Mouse (Mus musculus) neural tube, embryonic 13.5 days (tissue): ENCODE data around the gene Eno1. TPM values are rescaled to one million over a fixed set of nuclear protein-coding genes. Genes with fewer than 3 reads are reported as not detected.
"Not testable (repeated sequence)": the region's sequence is repeated elsewhere in the genome, so short reads cannot be mapped to it uniquely, and the experiment has no call there.

ENCODE experiments used
- ATAC-seq: fragments of 200-750 bp; cut with Nextera tagmentation; 2 replicates; pipeline ENCODE4 v1.8.0; 2017; ENCODE audit warnings: low read depth, mild to moderate bottlenecking, moderate TSS enrichment, moderate library complexity
- H3K27ac ChIP-seq: fragments of 300-500 bp; sonication (generic); replicated peaks from 2 replicates; pipeline ENCODE4 v1.5.1; 2015; ENCODE audit warnings: moderate library complexity, mild to moderate bottlenecking, inconsistent platforms
- H3K27me3 ChIP-seq: fragments of 300-500 bp; sonication (generic); 2 replicates; pipeline ENCODE4 v1.6.1; 2015; ENCODE audit warnings: mild to moderate bottlenecking, inconsistent platforms
- H3K36me3 ChIP-seq: fragments of 300-500 bp; sonication (generic); 2 replicates; pipeline ENCODE4 v1.6.1; 2015; ENCODE audit warnings: mild to moderate bottlenecking, inconsistent platforms
- H3K4me1 ChIP-seq: fragments of 300-500 bp; sonication (generic); replicated peaks from 2 replicates; pipeline ENCODE4 v1.6.1; 2015; ENCODE audit warnings: inconsistent platforms
- H3K4me2 ChIP-seq: fragments of 300-500 bp; sonication (generic); 2 replicates; pipeline ENCODE4 v1.6.1; 2015; ENCODE audit warnings: inconsistent platforms, mild to moderate bottlenecking, moderate library complexity
- H3K4me3 ChIP-seq: fragments of 300-500 bp; sonication (generic); 2 replicates; pipeline ENCODE4 v1.5.1; 2015; ENCODE audit warnings: mild to moderate bottlenecking, inconsistent platforms
- H3K9ac ChIP-seq: fragments of 300-500 bp; sonication (generic); 2 replicates; pipeline ENCODE4 v1.6.1; 2015; ENCODE audit warnings: moderate library complexity, mild to moderate bottlenecking, inconsistent platforms
- H3K9me3 ChIP-seq: fragments of 300-500 bp; sonication (generic); 2 replicates; pipeline ENCODE4 v1.6.1; 2016; ENCODE audit warnings: inconsistent platforms
- WGBS: fragments of 180-500 bp; shearing (Covaris S2); methylation state at CpG from one replicate; pipeline ENCODE4 v1.1.7; 2015; 5-methylcytosine and 5-hydroxymethylcytosine counted together
- polyA plus RNA-seq: library from polyadenylated mRNA; unstranded; fragments of >200 nt; fragmentation: Nextera tagmentation; extraction: Ambion mirVana; gene quantifications from 2 replicates; pipeline ENCODE4 v1.2.1, GENCODE M21; 2015

Eno1 gene
- polyA plus RNA-seq, 1 experiment from 2014 or later = 1,151 TPM

DNA sequence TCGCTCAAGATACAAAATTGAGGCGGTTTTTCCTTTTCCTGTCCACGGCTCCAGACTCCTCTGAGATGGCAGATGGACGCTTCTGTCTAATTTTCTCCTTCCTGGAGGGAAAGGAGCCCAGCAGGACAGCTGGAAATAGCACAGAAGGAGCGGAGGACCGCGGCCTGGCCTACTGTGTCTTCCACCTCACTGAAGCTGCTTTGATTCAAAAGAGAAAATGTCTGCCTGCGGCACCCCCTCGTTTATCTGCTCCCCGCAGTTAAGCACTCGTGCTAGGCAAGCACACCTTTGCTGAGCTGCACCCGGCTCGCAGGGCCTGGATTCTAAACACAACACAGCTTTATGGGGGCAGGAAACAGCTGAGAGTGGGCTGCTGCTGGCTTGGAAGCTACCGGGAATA lies 21.9 kb downstream of the Eno1 start:
- Histone ChIP-seq H3K4me1 (peaks cover 43% of the 10 kb centered on the region), H3K9me3 (no peaks in the 10 kb centered on the region), H3K36me3 (no peaks in the 10 kb centered on the region), H3K9ac (peak overlapping the region; percentile 38), H3K27me3 (no peaks in the 10 kb centered on the region), H3K27ac (peak overlapping the region; percentile 49), H3K4me2 (no peak overlapping the region), H3K4me3 (no peak overlapping the region)
- no peak for ATAC-seq
- WGBS = 57% methylated on average over 14 of the region's 14 CpGs

DNA sequence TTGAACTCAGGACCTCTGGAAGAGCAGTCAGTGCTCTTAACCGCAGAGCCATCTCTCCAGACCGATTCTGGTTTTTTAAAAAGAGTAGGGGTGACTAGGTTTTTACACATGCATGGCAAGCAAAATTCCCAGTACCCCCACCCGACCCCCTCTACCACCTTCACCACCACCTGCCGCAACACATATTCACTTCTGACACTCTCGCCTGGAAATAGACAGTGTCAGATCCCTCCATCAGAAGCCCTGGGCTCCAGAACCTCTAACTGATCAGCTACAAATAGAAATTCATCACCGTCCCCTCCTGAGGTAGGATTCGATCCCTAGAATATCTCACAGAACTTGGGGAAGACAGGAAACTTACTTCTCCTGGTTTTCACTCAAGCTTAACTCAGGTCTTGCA lies 23.1 kb downstream of the Eno1 start:
- H3K9me3 ChIP-seq = no peaks in the 10 kb centered on the region
- no peak overlapping the region for H3K27ac ChIP-seq
- ATAC-seq = no peak
- H3K4me3 ChIP-seq = no peak overlapping the region
- no peaks in the 10 kb centered on the region for H3K36me3 ChIP-seq
- H3K27me3 ChIP-seq = no peaks in the 10 kb centered on the region
- no peak overlapping the region for H3K4me2 ChIP-seq
- 93% methylated on average over 7 of the region's 7 CpGs for WGBS
- H3K9ac ChIP-seq = no peak overlapping the region
- H3K4me1 ChIP-seq = peaks cover 40% of the 10 kb centered on the region

DNA sequence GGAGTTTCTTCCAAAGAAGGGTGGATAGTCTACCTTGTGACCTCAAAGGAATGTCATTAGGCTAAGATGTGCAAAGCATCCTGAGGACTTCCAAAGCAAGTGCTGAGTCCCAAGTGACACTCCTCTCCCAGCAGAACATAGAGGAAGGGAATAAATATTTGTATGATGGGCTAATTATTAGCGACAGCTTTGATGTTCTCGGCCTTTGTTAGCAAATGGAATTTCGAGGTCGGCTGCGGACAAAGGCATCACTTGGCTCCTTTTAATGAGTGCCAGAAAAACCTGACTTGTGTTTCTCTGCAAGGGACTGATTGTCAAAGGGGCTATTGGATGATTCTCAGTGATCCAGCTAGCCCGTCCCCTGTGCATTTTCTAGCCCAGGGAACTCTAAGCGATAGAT lies 23.6 kb downstream of the Eno1 start:
- no peak for ATAC-seq
- H3K27me3 ChIP-seq = no peaks in the 10 kb centered on the region
- no peak overlapping the region for H3K9ac ChIP-seq
- H3K4me1 ChIP-seq = peaks cover 35% of the 10 kb centered on the region
- no peak overlapping the region for H3K4me2 ChIP-seq
- WGBS = 48% methylated on average over 7 of the region's 7 CpGs
- H3K36me3 ChIP-seq = no peaks in the 10 kb centered on the region
- H3K4me3 ChIP-seq = no peak overlapping the region
- H3K27ac ChIP-seq = no peak overlapping the region
- no peaks in the 10 kb centered on the region for H3K9me3 ChIP-seq

DNA sequence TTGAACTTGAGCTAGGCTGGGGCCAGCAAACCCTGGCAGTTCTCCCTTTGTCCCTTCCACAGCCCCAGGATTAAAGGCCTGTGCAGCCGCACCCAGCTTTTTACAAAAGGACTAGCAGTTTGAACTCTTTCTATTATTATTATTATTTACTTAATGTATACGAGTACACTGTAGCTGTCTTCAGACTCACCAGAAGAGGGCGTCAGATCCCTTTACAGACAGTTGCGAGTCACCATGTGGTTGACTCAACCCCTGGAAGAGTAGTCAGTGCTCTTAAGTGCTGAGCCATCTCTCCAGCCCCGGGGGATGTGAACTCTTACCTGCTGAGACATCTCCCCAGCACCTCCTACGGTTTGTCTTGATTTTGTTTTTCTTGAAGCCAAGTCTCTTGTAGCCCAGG lies 24.2 kb downstream of the Eno1 start:
- H3K4me2 ChIP-seq = no peak overlapping the region
- no peak overlapping the region for H3K4me3 ChIP-seq
- peak; percentile 44; the same call in 1 of the 2 replicates for ATAC-seq
- no peak overlapping the region for H3K27ac ChIP-seq
- H3K27me3 ChIP-seq = no peaks in the 10 kb centered on the region
- no peak overlapping the region for H3K9ac ChIP-seq
- no peaks in the 10 kb centered on the region for H3K9me3 ChIP-seq
- 37% methylated on average over 6 of the region's 6 CpGs for WGBS
- H3K4me1 ChIP-seq = peaks cover 33% of the 10 kb centered on the region
- no peaks in the 10 kb centered on the region for H3K36me3 ChIP-seq

DNA sequence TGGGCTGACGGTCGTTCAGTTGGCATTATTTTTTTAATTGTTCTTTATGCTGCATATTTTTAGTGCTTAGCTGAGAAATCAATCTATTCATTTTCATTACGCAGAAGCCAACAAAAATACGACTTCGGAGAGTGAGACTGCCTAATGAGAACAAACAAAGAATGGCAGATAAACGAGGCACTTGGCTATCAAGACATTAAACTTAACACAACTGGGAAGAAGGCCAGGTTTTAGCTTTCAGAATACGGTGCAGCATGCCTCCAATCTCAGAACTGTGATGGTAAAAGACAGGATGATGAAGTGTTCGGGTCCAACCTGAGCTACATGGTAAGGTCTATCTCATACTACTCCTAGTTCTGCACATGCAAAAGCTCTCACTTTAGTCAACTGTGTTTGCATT lies 25.8 kb downstream of the Eno1 start:
- Histone ChIP-seq H3K27me3 (no peaks in the 10 kb centered on the region), H3K9me3 (no peaks in the 10 kb centered on the region), H3K36me3 (no peaks in the 10 kb centered on the region), H3K4me2 (no peak overlapping the region), H3K4me1 (peaks cover 43% of the 10 kb centered on the region), H3K9ac (no peak overlapping the region), H3K27ac (peak overlapping the region; percentile 1; the same call in 1 of the 2 replicates), H3K4me3 (no peak overlapping the region)
- WGBS = 65% methylated on average over 8 of the region's 8 CpGs
- no peak for ATAC-seq

DNA sequence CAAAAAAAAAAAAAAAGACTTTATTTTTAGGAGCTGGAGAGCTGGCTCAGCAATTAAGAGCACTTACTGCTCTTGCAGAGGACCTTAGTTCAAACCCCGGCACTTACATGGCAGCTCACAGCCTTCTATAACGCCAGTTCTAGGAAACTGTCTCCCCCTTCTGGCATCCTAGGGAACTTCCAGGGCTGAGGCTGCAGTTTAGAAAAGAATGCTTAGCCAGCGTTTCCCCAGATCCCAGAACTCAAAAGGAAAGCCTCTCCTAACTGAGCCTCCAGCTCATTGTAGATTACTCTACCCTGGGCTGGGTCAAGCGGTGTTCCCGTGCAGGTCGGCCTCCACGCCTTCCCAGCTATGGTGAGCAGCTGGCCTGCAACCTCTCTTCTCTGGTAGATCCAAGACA lies 28.4 kb downstream of the Eno1 start:
- Histone ChIP-seq H3K4me2 (no peak overlapping the region), H3K4me1 (peaks cover 32% of the 10 kb centered on the region), H3K4me3 (no peak overlapping the region), H3K27ac (no peak overlapping the region), H3K9ac (no peak overlapping the region), H3K36me3 (no peaks in the 10 kb centered on the region), H3K9me3 (no peaks in the 10 kb centered on the region), H3K27me3 (no peaks in the 10 kb centered on the region)
- no peak for ATAC-seq
- 57% methylated on average over 7 of the region's 7 CpGs for WGBS

DNA sequence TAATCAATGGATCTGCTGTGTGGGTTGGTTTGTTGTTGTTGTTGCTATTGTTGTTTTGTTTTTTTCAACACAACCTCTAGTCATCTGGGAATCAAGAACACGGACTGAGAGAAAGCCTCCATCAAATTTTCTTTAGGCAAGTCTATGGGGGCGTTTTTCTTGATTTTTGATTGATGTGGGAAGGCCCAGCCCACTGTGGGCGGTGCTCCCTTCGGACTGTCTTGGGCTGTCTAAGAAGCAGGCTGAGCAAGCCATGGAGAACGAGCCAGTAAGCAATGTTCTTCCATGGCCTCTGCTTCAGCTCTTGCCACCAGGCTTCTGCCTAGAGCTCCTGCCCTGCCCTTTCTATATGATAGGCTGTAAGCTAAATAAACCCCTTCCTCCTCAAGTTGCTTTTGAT lies 28.9 kb downstream of the Eno1 start:
- Histone ChIP-seq H3K27ac (no peak overlapping the region), H3K27me3 (no peaks in the 10 kb centered on the region), H3K4me1 (peaks cover 27% of the 10 kb centered on the region), H3K9ac (no peak overlapping the region), H3K36me3 (no peaks in the 10 kb centered on the region), H3K4me3 (no peak overlapping the region), H3K9me3 (no peaks in the 10 kb centered on the region), H3K4me2 (no peak overlapping the region)
- 74% methylated on average over 5 of the region's 5 CpGs for WGBS
- no peak for ATAC-seq

DNA sequence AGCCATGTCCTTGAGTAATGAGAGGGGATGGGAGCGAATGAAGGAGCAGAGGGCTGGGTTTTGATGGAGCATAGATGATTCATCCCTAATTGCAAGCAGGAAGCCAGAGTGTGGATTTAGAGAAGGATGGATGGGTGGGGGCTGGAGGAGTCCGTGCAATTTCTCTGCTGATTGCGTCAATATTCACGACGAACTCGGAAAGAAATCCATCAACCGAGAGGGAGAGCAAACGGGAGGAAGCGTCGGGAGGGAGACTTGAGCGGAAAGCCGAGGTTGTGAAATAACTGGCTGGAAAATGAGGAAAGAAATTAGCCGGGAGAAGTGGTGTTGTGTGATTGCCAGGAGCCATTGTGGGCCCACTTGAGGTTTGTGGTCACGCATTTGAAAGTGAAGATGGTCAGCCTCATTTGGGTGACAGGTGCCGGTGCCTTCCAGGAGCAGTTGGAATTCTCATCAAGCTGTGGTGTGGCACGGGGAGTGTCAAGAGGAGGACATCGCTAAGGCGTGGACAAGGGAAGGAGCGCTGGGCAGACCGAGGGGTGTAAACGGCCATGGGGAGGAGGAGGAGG lies 30.2 kb downstream of the Eno1 start:
- Histone ChIP-seq H3K4me2 (peak overlapping the region; percentile 25), H3K27me3 (no peaks in the 10 kb centered on the region), H3K4me1 (peaks cover 30% of the 10 kb centered on the region), H3K4me3 (no peak overlapping the region), H3K9ac (no peak overlapping the region), H3K27ac (peak overlapping the region; percentile 71), H3K36me3 (no peaks in the 10 kb centered on the region), H3K9me3 (no peaks in the 10 kb centered on the region)
- 59% methylated on average over 21 of the region's 21 CpGs for WGBS
- no peak for ATAC-seq

DNA sequence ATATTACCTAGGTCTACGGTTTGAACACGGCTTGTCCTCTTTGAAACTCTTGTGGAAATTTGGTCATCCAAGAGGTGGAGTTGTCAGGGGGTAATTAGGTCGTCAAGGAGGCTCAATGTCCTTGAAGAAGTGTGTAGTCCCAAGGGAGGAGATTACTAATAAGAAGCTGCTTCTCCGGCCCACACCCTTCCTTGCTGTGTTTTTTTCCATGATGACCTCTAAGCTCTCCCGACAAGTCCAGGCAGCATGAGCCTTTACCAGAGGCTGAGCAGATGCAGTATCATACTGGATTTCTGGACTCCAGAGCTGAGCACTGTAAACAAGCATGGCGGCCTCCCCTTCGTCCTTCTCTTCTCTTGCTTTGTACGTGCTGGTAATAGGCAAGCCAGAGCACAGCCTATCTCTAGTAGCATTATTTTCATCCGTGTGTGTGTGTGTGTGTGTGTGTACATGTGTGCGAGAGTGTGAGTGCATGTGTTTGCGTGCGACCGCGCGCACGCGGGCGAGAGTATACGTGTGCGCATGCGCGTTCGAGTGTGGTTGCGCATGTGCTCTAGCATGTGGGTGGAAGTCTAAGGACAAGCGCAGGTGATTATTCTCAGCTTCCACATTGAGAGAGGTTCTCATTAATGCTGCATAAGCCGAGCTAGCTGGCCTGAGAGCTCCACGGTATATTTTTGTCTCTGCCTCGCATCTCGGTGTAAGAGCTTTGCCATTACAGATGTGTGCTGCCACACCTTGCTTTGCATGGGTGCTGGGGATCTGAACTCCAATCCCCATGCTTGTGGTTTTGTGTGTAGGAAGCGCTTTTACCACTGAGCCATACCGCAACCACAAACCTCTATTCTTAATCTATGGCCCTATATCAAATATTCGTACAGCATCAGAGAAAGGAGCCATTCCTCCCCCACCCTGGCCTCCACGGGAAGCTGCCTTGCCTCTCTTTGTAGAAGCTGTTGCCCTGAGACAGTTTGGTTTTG lies 32.4 kb downstream of the Eno1 start:
- WGBS = 85% methylated on average over 33 of the region's 33 CpGs
- Histone ChIP-seq H3K27ac (no peak overlapping the region), H3K36me3 (no peaks in the 10 kb centered on the region), H3K4me3 (no peak overlapping the region), H3K4me1 (peaks cover 48% of the 10 kb centered on the region), H3K27me3 (no peaks in the 10 kb centered on the region), H3K9me3 (no peaks in the 10 kb centered on the region), H3K4me2 (no peak overlapping the region), H3K9ac (no peak overlapping the region)
- no peak for ATAC-seq

DNA sequence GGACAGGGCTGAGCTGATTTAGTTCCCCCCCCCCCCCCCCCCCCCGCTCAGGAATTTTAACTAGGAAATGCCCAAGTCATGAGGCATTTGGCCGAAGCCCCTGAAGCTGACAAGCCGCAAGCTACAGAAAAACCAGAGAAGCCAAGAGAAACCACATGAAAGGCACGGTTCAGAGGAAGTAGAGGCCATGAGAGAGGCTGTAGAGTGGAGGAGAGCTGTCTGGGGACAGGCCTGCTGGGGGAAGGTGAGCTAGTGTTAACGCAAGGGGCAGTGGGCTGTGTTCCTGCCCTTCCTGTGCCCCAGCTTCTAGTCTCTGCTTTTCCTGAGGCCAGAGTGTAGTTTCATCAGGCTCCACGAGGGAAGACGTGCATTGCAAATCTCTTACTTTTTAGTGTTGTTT lies 33.2 kb downstream of the Eno1 start:
- Histone ChIP-seq H3K27me3 (no peaks in the 10 kb centered on the region), H3K9ac (no peak overlapping the region), H3K4me2 (no peak overlapping the region), H3K36me3 (no peaks in the 10 kb centered on the region), H3K27ac (no peak overlapping the region), H3K9me3 (no peaks in the 10 kb centered on the region), H3K4me3 (no peak overlapping the region), H3K4me1 (peaks cover 48% of the 10 kb centered on the region)
- no peak for ATAC-seq
- WGBS = 62% methylated on average over 6 of the region's 7 CpGs

DNA sequence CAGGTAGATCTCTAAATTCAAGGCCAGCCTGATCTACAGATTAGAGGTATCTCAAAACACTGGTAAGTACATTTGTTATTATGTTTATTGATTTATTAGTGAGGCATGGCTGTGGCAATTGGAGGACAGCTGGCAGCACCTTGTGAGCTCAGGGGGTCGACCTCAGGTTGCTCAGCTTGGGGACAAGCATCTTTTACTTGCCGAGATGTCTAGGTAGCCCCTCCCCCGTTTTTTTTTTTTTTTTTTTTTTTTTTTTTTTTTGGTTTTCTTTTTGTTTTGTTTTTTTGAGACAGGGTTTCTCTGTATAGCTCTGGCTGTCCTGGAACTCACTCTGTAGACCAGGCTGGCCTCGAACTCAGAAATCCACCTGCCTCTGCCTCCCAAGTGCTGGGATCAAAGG lies 34.2 kb downstream of the Eno1 start:
- H3K4me3 ChIP-seq, H3K27ac ChIP-seq, H3K9ac ChIP-seq, H3K27me3 ChIP-seq, ATAC-seq, H3K9me3 ChIP-seq, H3K36me3 ChIP-seq, H3K4me2 ChIP-seq: not testable (repeated sequence)
- 73% methylated on average over 4 of the region's 4 CpGs for WGBS
- H3K4me1 ChIP-seq = peaks cover 48% of the 10 kb centered on the region

DNA sequence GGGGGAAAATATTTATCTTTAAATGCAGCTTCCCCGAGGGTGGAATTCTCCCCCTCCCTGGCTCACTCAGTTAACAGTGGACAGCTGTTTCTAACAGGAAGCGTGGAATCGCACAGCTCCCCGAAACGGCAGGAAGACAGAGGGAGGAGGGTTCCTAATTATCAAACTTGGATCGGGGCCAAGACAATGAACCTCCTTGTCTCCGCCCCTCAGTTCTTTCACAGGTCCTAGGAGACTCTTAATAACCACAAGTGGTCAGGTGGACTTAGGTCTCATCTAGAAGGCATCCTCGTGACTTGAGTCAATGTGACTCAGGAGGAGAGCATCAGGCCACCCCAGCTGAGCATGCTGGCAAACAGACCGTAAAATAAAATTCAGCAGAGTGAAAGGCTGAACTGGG lies 36.2 kb downstream of the Eno1 start:
- Histone ChIP-seq H3K27ac (peak overlapping the region; percentile 89), H3K36me3 (no peaks in the 10 kb centered on the region), H3K9ac (peak overlapping the region; percentile 45), H3K27me3 (no peaks in the 10 kb centered on the region), H3K4me1 (peaks cover 33% of the 10 kb centered on the region), H3K4me3 (no peak overlapping the region; the same call in 1 of the 2 replicates), H3K9me3 (no peaks in the 10 kb centered on the region), H3K4me2 (peak overlapping the region; percentile 33)
- peak; percentile 84 for ATAC-seq
- WGBS = 3% methylated on average over 9 of the region's 9 CpGs
